22 mouse cellular contexts compared by ENCODE assay signal in the genomic region with DNA sequence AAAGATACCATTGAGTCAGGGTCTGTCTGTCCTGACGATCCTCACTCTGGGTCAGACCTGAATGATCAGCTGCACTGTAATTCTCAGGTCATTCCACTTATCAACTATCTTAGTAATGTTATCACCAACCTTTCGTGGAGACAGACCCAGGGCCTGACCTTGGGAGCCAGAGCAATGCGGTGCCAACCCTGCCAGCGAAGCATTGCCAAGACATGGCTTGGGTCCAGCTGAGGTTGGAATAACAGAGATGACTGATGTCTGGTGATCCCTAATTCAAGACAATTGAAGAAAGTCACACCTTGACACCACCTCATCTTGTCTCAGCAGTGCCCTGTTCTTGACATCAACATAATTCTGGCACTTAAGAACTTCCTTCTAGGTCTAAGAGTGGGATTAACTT. TPM values are rescaled to one million over a fixed set of nuclear protein-coding genes. Genes with fewer than 3 reads are reported as not detected.
DNase-seq lines count a peak whose midpoint lies in the region; ATAC-seq lines count a peak whose summit lies in the region.
"Had no signal": no experiment of that assay in that cellular context is flagged by ENCODE, and none has a peak within 500 bp of the region (broad histone marks: within the 10 kb centered on the region; RNA-seq: fewer than 3 reads in every experiment).

No protein-coding gene starts in this region.

- peak; percentile 52 to 68 for DNase-seq in cerebellum, postnatal 25 days
- DNase-seq in cerebellum, postnatal 4 days (ENCODE audit: low spot score in 2 of 2), result no peak
- DNase-seq in heart, postnatal 4 days, result peak; percentile 61
- DNase-seq in ovary, adult 18-20 months (ENCODE audit: low spot score), result peak; percentile 40
- no peak for DNase-seq in ovary, postnatal 14 days (ENCODE audit: low spot score)
- peak; percentile 81 to 85 for DNase-seq in adrenal gland, postnatal 36 days
- DNase-seq in layer of hippocampus, postnatal 14 days (ENCODE audit: low spot score in 2 of 2), result no peak
- DNase-seq: cerebellum, adult 8-10 months; layer of hippocampus, adult 9-11 months; right cerebral cortex, adult 18-20 months; thymus, postnatal 25 days had no signal

- no peak overlapping the region for H3K27ac ChIP-seq in heart, embryonic 11.5 days (ENCODE audit: low read depth, low read length)
- H3K27ac ChIP-seq: forebrain, embryonic 12.5 days; heart, adult 2 months; hindbrain, embryonic 15.5 days; limb, embryonic 12.5 days; liver, embryonic 14.5 days; lung, embryonic 15.5 days; macrophage; midbrain, embryonic 10.5 days had no signal

- no peaks in the 10 kb centered on the region for H3K36me3 ChIP-seq in heart, embryonic 11.5 days (ENCODE audit: control insufficient read depth, insufficient read depth, low read length)
- H3K36me3 ChIP-seq: forebrain, embryonic 12.5 days; hindbrain, embryonic 15.5 days; limb, embryonic 12.5 days; lung, embryonic 15.5 days; midbrain, embryonic 10.5 days had no signal

- no peak overlapping the region for H3K4me2 ChIP-seq in heart, embryonic 11.5 days
- H3K4me2 ChIP-seq: forebrain, embryonic 12.5 days; hindbrain, embryonic 15.5 days; limb, embryonic 12.5 days; lung, embryonic 15.5 days had no signal

- ATAC-seq in heart, embryonic 11.5 days (replicated peaks; ENCODE audit: insufficient number of reproducible peaks, low FRiP score, low TSS enrichment), result no peak
- ATAC-seq: intestine, postnatal 0 days had no signal

- H3K9ac ChIP-seq in heart, embryonic 11.5 days (ENCODE audit: low read depth, low read length), result no peak overlapping the region
- H3K9ac ChIP-seq: forebrain, embryonic 12.5 days; hindbrain, embryonic 15.5 days; limb, embryonic 12.5 days; liver, embryonic 14.5 days; lung, embryonic 15.5 days had no signal

- peaks cover 9% of the 10 kb centered on the region for H3K4me1 ChIP-seq in heart, embryonic 11.5 days (ENCODE audit: control insufficient read depth, insufficient read depth, low read length)

- no peaks in the 10 kb centered on the region for H3K9me3 ChIP-seq in heart, embryonic 11.5 days (replicated peaks; ENCODE audit: control insufficient read depth, low read length)
- H3K9me3 ChIP-seq: forebrain, embryonic 12.5 days; hindbrain, embryonic 15.5 days; limb, embryonic 12.5 days; lung, embryonic 15.5 days; midbrain, embryonic 10.5 days had no signal

- no peak overlapping the region for H3K4me3 ChIP-seq in heart, embryonic 11.5 days (ENCODE audit: low read depth, low read length)
- H3K4me3 ChIP-seq: forebrain, embryonic 12.5 days; heart, adult 2 months; hindbrain, embryonic 15.5 days; limb, embryonic 12.5 days; lung, embryonic 15.5 days; midbrain, embryonic 10.5 days had no signal

- H3K27me3 ChIP-seq in heart, embryonic 11.5 days (ENCODE audit: control insufficient read depth, insufficient read depth, low read length), result no peaks in the 10 kb centered on the region
- H3K27me3 ChIP-seq: CH12.LX; forebrain, embryonic 12.5 days; hindbrain, embryonic 15.5 days; limb, embryonic 12.5 days; lung, embryonic 15.5 days had no signal

- 65% methylated on average over 4 of the region's 4 CpGs for WGBS in heart, embryonic 11.5 days (ENCODE audit: insufficient replicate concordance)

RNA-seq across cellular contexts. Expression of a gene that starts 24.3 kb away (rescaled TPM):
- total RNA-seq in heart, postnatal 4 days (2021), result 10 to 100 TPM; 43.3 to 49.6 TPM
- 91.5 and 97.7 TPM in 2 replicates for polyA plus RNA-seq in heart, embryonic 11.5 days (2014; fragmentation: Nextera tagmentation; extraction: Ambion mirVana)
- total RNA-seq in adrenal gland, postnatal 36 days (2021), result 100 to 1,000 TPM in 1 of 2 experiments, 10 to 100 TPM in 1; 80.0 to 129 TPM
- 10 to 100 TPM; 52.3 to 59.4 TPM for total RNA-seq in layer of hippocampus, postnatal 14 days (2021)

Comparison
In these comparisons a context has a peak if more than half of its experiments do, and no peak if none do; other contexts are left out.
1. DNase-seq: peak in cerebellum, postnatal 25 days (2 of 2), heart, postnatal 4 days (single experiment), ovary, adult 18-20 months (single experiment) and adrenal gland, postnatal 36 days (2 of 2); none in cerebellum, postnatal 4 days (0 of 2), ovary, postnatal 14 days (single experiment) and layer of hippocampus, postnatal 14 days (0 of 2).